Mouse (Mus musculus): ENCODE measurements around the gene Abo.

The Abo gene

DNA sequence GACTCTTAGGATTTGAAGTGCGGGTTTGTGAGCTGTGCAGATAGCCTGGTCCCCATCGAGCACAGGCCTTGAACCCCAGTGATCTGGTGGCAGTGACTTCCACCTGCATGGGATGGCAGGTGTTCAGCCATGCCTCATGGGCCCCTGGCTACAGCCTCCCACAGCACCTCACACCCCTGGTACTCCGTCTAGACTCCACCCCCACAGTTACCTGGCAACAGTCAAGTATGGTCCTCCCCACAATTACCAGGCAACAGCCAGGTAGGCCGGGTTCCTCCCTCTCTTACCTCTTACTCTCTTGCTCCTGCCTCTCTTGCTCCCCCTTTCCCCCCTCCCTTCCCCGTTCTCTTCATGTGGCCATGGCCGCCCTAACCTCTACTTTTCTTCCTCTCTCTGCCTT is 5.9 kb upstream of the Abo start:
- no peak for DNase-seq (ENCODE audit: low read depth, low spot score)

DNA sequence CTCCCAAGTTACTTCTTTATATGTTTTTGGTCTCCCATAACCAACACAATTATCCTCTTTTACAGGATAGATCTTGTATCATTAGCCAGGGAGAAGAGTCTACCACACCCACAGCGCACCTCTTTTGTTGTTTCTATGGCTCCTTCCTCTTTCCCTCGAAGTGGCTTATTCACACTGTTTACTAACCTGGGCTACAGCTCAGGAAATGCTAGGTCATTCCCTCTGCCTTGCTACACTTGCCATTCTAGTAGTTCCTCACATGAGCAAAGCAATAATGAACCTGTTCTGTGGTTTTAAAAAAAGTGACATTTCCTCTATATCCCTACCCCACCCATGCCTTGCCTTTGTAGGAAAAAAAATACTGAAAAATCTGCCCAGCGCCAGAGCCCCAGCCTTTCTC is 1.9 kb downstream of the Abo start:
- DNase-seq (ENCODE audit: low read depth, low spot score): no peak

GRCm38 (mm10) chr2:26847706-26848105 is 17.1 kb downstream of the Abo start:
- DNase-seq (ENCODE audit: low read depth, low spot score): peak; percentile 41

DNA sequence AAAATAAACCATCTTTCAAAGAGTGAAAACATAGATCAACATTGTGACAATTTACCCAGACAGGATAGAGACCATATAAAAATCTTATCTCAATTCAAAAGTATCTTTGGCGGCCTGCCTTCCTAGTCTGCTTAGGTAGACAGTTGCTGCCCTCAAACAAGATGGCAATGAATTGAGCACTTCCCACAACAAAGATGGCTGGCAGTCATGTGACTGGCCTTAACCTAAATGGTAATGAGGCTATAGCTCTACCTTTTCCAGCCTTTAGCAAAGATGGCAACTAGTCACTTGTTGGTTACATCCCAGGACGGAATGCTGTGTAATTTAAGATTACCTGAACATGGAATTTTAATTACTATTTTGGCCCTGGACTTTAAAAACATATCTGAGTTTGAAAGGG is 32.3 kb downstream of the Abo start:
- no peak for DNase-seq (ENCODE audit: low read depth, low spot score)

GRCm38 (mm10) chr2:26828047-26828446 is 36.7 kb downstream of the Abo start:
- DNase-seq (ENCODE audit: low read depth, low spot score): no peak

GRCm38 (mm10) chr2:26827261-26827975 is 37.4 kb downstream of the Abo start:
- no peak for DNase-seq (ENCODE audit: low read depth, low spot score)
